Mouse (Mus musculus) CH12.LX (cell line): ENCODE data around the gene 2700081O15Rik.
A peak's percentile ranks its signal among the peaks of the same experiment; 100 is the strongest.

ENCODE experiments used
- CHD2 ChIP-seq: IDR thresholded peaks from 2 replicates; pipeline ENCODE4 v1.6.1; 2011; ENCODE audit warnings: low read length, improper control_type of control experiment
- CTCF ChIP-seq, 2 experiments: IDR thresholded peaks in 1 of 2; conservative IDR thresholded peaks in 1 of 2; 2 replicates each; pipeline ENCODE4 v1.5.1; 2011 to 2012; ENCODE audit warnings: low read depth in 2 of 2, low read length in 2 of 2, improper control_type of control experiment in 1 of 2, inconsistent platforms in 1 of 2, mild to moderate bottlenecking in 1 of 2, moderate library complexity in 1 of 2
- EP300 ChIP-seq: IDR thresholded peaks from 2 replicates; pipeline ENCODE4 v1.6.1; 2011; ENCODE audit warnings: low read length, improper control_type of control experiment
- JUND ChIP-seq: conservative IDR thresholded peaks from 2 replicates; pipeline ENCODE4 v1.6.1; 2011; ENCODE audit warnings: low read depth, low read length, improper control_type of control experiment
- KAT2A ChIP-seq: IDR thresholded peaks from 2 replicates; pipeline ENCODE4 v1.6.1; 2012; ENCODE audit warnings: low read length, improper control_type of control experiment, inconsistent platforms; ENCODE audit not compliant: insufficient replicate concordance
- POLR2A ChIP-seq: IDR thresholded peaks from 2 replicates; pipeline ENCODE4 v1.6.1; 2011; ENCODE audit warnings: low read depth, mild to moderate bottlenecking, improper control_type of control experiment, low read length
- ZMIZ1 ChIP-seq: IDR thresholded peaks from 2 replicates; pipeline ENCODE4 v1.6.1; 2012; ENCODE audit warnings: low read depth, mild to moderate bottlenecking, inconsistent platforms, low read length, improper control_type of control experiment

GRCm38 (mm10) chr19:7425398-7425775 lies 8.0 kb downstream of the 2700081O15Rik start:
- TF ChIP-seq POLR2A (no peak), EP300 (peak; percentile 25; the same call in 1 of the 2 replicates), CTCF (conservative IDR thresholded peaks at IDR 0.05 in 1 of 2, IDR thresholded peaks at IDR 0.05 in 1 of 2; ENCODE audit: low read depth in 2 of 2, low read length in 2 of 2) (no peak), KAT2A (no peak), CHD2 (no peak), ZMIZ1 (no peak), JUND (no peak)
